Mouse (Mus musculus): ENCODE measurements at regions not wholly inside any gene's neighbourhood (a gene's known extent, or its start where the extent isn't known, plus 50 kb on each side); places are given as distances from the start of the nearest gene placed in this dataset.

DNA sequence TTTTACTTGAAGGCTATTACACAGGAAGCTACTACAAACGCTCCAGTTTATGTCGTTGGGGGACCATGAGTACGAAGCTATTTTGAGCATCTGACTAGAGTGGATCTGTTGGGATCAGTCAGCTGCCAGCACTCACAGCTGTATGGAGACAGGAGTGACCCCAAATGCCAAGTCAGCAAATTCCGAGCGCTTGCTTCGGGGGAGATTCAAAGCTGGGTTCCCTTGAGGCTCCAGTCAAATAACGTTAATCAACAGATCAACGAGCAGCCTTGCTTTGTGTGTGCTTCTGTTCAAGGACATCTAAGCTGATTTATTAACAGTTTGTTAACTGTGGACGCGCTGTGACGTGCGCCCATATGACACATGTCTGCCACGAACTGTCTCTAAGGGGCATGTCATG is 349.5 kb downstream of the Ajap1 start:
- 52% methylated on average over 13 of the region's 13 CpGs for WGBS
- Histone ChIP-seq H3K27ac (replicated peaks) (no peak overlapping the region), H3K4me2 (no peak overlapping the region), H3K36me3 (no peaks in the 10 kb centered on the region), H3K27me3 (no peaks in the 10 kb centered on the region), H3K4me1 (replicated peaks) (peaks cover 20% of the 10 kb centered on the region; the same call in 1 of the 2 replicates), H3K9ac (no peak overlapping the region), H3K4me3 (no peak overlapping the region), H3K9me3 (no peaks in the 10 kb centered on the region)
- ATAC-seq (ENCODE audit: low read depth) = peak; percentile 29

DNA sequence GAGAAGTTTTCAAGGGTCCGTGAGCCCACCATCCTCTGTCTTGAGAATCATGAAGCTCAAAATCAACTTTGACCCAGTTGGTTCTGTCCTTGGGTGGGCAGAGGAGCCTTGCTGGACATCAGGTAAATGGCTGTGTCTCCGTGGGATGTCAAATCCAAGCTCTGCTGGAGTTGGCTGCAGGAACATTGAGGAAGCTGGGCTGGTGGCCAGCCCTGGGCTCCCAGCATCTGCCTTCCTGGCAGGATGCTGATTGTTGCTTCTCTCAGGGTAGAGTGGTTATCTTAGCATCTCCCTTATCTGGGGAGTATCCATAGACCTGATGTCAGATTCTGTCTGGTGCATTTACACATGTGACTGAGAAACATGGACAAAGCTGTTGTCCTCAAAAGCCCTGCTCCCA is 353.3 kb downstream of the Ajap1 start:
- Histone ChIP-seq H3K4me1 (replicated peaks) (0 out of 2 replicates have a peak, but pooled peaks cover 12% of the 10 kb centered on the region), H3K9me3 (no peaks in the 10 kb centered on the region), H3K4me2 (no peak overlapping the region), H3K36me3 (no peaks in the 10 kb centered on the region), H3K4me3 (no peak overlapping the region), H3K9ac (no peak overlapping the region), H3K27ac (replicated peaks) (no peak overlapping the region), H3K27me3 (no peaks in the 10 kb centered on the region)
- no peak for ATAC-seq (ENCODE audit: low read depth)
- WGBS = 81% methylated on average over 2 of the region's 2 CpGs

DNA sequence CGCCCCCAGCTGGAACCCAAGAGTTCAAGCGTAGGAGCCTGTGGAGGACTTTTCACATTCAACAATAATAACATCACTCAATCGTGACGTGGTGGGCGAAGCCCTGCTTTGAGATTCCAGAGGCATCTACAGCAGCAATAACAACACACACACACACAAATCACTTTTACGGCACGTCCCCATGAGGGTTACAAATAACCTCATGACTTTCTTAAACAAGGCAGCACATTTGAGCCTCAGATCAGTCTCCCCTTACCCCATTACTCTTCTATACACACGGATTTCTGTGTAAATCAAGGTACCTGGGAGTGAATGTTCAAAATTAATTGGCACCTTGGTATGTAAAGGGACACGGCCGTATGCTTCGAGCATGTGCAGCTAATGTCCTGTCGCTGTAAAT is 354.4 kb downstream of the Ajap1 start:
- H3K4me1 ChIP-seq (replicated peaks) = 0 out of 2 replicates have a peak, but pooled peaks cover 6% of the 10 kb centered on the region
- H3K9me3 ChIP-seq = no peaks in the 10 kb centered on the region
- no peaks in the 10 kb centered on the region for H3K36me3 ChIP-seq
- H3K9ac ChIP-seq = no peak overlapping the region
- WGBS = 62% methylated on average over 12 of the region's 12 CpGs
- ATAC-seq (ENCODE audit: low read depth) = 0 out of 2 replicates have a peak, but pooled peaks have one; percentile 28
- no peak overlapping the region for H3K27ac ChIP-seq (replicated peaks)
- H3K4me3 ChIP-seq = no peak overlapping the region
- no peak overlapping the region for H3K4me2 ChIP-seq
- H3K27me3 ChIP-seq = no peaks in the 10 kb centered on the region

DNA sequence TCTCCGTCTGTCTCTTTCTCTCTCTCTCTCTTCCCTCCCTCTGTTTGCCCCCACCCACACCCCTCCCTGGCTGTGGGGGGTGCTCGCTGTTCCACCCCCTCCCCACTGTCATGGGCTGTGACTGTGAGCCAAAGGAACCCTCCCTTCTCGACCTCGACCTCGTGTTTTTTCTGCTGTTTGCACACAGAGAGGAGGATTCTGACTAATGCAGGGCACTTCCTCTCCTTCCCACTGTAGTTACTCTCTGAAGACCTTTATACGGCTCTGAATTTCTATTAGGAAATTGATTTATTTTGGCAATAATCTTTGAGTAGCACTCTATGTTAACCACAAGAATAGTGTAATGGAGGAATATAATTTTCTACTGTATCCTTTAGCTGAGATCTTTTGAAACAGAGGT is 362.1 kb downstream of the Ajap1 start:
- Histone ChIP-seq H3K4me3 (no peak overlapping the region), H3K9ac (no peak overlapping the region), H3K27me3 (no peaks in the 10 kb centered on the region), H3K9me3 (no peaks in the 10 kb centered on the region), H3K4me2 (no peak overlapping the region), H3K36me3 (no peaks in the 10 kb centered on the region), H3K4me1 (replicated peaks) (peaks cover 19% of the 10 kb centered on the region), H3K27ac (replicated peaks) (peak overlapping the region; percentile 33; the same call in 1 of the 2 replicates)
- WGBS = 53% methylated on average over 6 of the region's 6 CpGs
- no peak; the same call in 1 of the 2 replicates for ATAC-seq (ENCODE audit: low read depth)

DNA sequence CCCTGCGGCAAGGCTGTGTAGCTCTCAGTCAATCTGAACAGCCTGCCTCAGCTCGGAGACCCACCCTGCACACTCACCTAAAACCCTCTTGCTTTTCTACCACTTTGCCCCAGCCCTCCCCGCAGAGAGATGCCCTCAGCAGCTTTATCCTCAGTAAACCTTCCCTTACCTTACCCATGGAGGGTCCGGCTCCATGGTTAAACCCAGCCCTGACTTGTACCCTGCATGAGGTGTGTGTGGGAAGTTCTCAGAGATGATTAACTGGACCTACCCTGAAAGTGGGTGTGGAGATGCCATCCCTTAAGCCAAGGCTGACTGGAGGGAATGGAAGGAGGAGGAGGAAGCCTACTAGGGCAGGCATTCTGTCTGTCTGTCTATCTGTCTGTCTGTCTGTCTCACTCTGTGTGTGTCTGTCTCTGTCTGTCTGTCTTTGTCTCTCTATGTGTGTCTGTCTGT is 362.9 kb downstream of the Ajap1 start:
- no peaks in the 10 kb centered on the region for H3K27me3 ChIP-seq
- no peak overlapping the region for H3K9ac ChIP-seq
- WGBS = 53% methylated on average over 4 of the region's 4 CpGs
- H3K4me1 ChIP-seq (replicated peaks) = peaks cover 22% of the 10 kb centered on the region
- H3K27ac ChIP-seq (replicated peaks) = no peak overlapping the region
- no peaks in the 10 kb centered on the region for H3K9me3 ChIP-seq
- H3K36me3 ChIP-seq = no peaks in the 10 kb centered on the region
- no peak for ATAC-seq (ENCODE audit: low read depth)
- H3K4me3 ChIP-seq = no peak overlapping the region
- H3K4me2 ChIP-seq = no peak overlapping the region

DNA sequence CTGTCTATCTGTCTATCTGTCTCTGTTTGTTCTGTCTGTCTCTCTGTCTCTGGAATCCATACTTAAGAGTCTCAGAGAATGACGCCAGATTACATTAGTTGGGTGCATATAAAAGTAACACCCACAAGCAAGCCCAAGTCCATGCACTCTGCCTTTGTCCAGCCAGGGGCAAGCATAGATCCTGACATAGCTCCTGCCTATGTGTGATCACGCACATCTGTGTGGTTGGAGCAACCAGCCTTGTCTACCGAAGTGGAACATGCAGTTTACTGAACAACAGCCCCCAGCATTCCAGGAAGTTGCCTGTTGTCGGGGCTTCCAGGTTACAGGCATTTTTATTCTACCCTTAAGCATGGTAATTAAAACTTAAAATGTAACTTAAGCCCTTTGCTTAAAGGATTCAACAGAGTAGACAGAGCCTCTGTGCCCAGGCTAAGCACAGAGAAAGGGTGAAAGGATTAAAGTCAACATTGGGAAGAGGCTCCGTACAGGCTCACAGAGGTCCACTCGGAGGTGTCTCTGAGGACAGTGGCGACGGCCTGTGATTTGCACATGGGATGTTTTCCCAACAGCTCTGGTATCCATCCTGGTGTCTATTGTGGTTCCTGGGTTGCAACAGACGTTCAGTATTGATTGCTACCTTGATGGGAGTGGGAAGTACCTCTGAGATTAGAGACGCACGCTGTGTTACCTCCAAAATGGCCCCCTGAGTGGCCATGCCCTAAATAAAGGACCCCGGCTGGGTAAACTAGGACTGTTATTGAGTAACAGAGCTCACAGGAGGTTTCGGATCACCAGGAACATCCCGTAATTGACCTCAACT is 363.6 kb downstream of the Ajap1 start:
- 48% methylated on average over 14 of the region's 14 CpGs for WGBS
- Histone ChIP-seq H3K4me1 (replicated peaks) (peaks cover 23% of the 10 kb centered on the region), H3K36me3 (no peaks in the 10 kb centered on the region), H3K4me2 (no peak overlapping the region), H3K4me3 (no peak overlapping the region), H3K27me3 (no peaks in the 10 kb centered on the region), H3K9me3 (no peaks in the 10 kb centered on the region), H3K9ac (no peak overlapping the region), H3K27ac (replicated peaks) (no peak overlapping the region)
- no peak for ATAC-seq (ENCODE audit: low read depth)

DNA sequence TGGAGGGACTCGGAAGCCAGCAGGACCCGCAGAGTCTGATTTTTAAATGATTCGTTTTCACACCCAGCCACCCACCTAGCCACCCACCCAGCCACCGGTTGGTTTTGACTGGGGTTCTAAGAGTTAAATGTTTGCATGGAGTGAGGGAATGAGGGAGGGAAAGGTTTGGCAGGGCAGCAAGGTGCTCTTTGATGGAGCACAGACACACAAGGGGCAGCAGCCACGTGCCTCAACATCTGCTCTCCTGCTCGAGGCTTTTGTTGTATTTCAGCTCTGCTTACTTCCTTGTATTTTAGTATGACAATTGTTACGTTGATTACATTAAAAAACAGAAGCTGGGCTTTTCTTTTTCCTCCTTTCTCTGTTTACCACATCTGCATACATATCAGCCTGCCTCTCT is 367.6 kb downstream of the Ajap1 start:
- Histone ChIP-seq H3K27ac (replicated peaks) (no peak overlapping the region; the same call in 1 of the 2 replicates), H3K4me2 (no peak overlapping the region), H3K27me3 (no peaks in the 10 kb centered on the region), H3K36me3 (no peaks in the 10 kb centered on the region), H3K4me1 (replicated peaks) (peaks cover 20% of the 10 kb centered on the region), H3K4me3 (no peak overlapping the region), H3K9me3 (no peaks in the 10 kb centered on the region), H3K9ac (no peak overlapping the region)
- no peak for ATAC-seq (ENCODE audit: low read depth)
- 53% methylated on average over 7 of the region's 7 CpGs for WGBS

DNA sequence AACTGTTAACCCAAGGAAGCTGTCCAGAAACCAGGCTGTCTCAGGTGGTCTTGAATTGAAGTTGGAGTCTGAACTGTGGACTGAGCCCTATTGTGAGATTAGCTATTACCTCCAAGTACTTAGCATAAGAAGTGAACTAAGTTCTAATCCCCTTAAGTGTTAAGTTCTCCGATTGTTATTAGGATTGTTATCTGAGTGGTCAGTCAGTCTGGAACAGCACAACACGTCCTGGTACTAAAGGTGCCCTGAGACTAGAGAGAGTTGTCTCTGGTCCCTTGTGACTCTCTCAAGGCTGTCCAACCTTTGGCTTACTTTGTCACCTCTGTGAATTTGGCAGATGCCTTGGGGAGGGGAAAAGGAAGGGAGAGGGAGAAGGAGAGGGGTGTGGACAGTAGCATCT is 369.0 kb downstream of the Ajap1 start:
- ATAC-seq (ENCODE audit: low read depth) = no peak
- WGBS = 85% methylated on average over 2 of the region's 2 CpGs

DNA sequence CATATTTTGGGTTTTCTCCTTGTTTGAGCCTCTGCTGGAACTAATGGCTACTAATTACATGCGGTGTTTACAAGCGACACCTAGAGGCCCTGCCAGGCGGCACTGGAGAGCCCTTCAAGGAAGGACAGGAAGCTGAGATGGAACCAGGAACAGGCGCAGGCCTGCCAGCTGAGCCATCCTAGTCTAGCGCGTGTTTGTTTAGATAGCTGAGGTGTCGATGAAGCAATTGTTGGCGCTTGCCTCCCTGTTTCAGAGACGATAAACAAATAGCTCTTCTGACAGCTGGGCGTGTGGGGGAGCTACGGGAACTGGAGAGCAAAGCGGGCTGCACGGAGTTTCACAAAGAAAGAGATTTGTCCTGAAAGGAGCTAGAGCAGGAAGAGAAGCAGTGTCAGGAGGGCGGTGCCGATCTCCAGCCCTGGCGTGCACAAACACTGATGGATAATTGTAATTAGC is 372.3 kb downstream of the Ajap1 start:
- H3K27me3 ChIP-seq = no peaks in the 10 kb centered on the region
- H3K27ac ChIP-seq (replicated peaks) = peak overlapping the region; percentile 68
- H3K9ac ChIP-seq = no peak overlapping the region
- H3K36me3 ChIP-seq = no peaks in the 10 kb centered on the region
- H3K4me2 ChIP-seq = 0 out of 2 replicates have a peak overlapping the region, but pooled peaks have one; percentile 4
- H3K4me1 ChIP-seq (replicated peaks) = peaks cover 12% of the 10 kb centered on the region
- ATAC-seq (ENCODE audit: low read depth) = peak; percentile 56; the same call in 1 of the 2 replicates
- no peak overlapping the region for H3K4me3 ChIP-seq
- peaks cover 3% of the 10 kb centered on the region for H3K9me3 ChIP-seq
- 53% methylated on average over 16 of the region's 16 CpGs for WGBS

More for the DNA sequence above, 369.0 kb downstream of the Ajap1 start:
- Histone ChIP-seq H3K4me2 (no peak overlapping the region), H3K4me3 (no peak overlapping the region), H3K9me3 (no peaks in the 10 kb centered on the region), H3K27ac (replicated peaks) (no peak overlapping the region), H3K27me3 (no peaks in the 10 kb centered on the region), H3K4me1 (replicated peaks) (peaks cover 12% of the 10 kb centered on the region), H3K9ac (no peak overlapping the region), H3K36me3 (no peaks in the 10 kb centered on the region)

DNA sequence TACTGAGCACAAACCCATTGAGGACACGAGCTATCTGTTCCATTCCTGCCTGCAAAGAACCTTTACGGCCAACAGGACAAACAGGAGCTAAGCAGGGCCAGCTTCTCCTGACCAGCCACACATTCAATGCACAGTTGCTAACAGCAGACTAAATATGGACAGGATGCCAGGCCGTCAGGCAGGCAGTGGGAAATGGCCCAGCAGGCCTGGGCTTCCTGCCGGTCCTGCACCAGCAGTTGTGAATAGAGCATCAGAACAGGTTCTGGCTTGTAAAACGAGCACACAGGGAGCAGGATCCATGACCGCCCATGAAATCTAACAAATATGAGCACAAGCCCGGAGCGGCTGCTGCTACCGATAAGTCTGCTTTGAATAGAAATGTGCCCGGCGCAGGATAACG is 384.0 kb downstream of the Ajap1 start:
- Histone ChIP-seq H3K9me3 (no peaks in the 10 kb centered on the region), H3K4me2 (no peak overlapping the region), H3K4me1 (replicated peaks) (peaks cover 4% of the 10 kb centered on the region; the same call in 1 of the 2 replicates), H3K36me3 (no peaks in the 10 kb centered on the region), H3K9ac (no peak overlapping the region), H3K27me3 (no peaks in the 10 kb centered on the region), H3K4me3 (no peak overlapping the region), H3K27ac (replicated peaks) (no peak overlapping the region)
- ATAC-seq (ENCODE audit: low read depth) = no peak
- 79% methylated on average over 12 of the region's 12 CpGs for WGBS

DNA sequence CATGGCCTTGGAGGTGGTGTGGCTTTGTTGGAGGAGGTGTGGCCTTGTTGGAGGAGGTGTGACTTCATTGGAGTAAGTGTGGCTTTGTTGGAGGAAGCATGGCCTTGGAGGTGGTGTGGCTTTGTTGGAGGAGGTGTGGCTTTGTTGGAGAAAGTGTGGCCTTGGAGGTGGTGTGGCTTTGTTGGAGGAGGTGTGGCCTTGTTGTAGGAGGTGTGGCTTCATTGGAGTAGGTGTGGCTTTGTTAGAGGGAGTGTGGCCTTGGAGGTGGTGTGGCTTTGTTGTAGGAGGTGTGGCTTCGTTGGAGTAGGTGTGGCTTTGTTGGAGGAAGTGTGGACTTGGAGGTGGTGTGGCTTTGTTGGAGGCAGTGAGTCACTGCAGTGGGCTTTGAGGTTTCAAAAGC is 385.0 kb downstream of the Ajap1 start:
- H3K4me2 ChIP-seq = no peak overlapping the region
- WGBS = 92% methylated on average over 1 of the region's 1 CpGs
- H3K27me3 ChIP-seq = no peaks in the 10 kb centered on the region
- no peak for ATAC-seq (ENCODE audit: low read depth)
- no peaks in the 10 kb centered on the region for H3K36me3 ChIP-seq
- no peak overlapping the region for H3K27ac ChIP-seq (replicated peaks)
- no peaks in the 10 kb centered on the region for H3K9me3 ChIP-seq
- H3K9ac ChIP-seq = no peak overlapping the region
- H3K4me3 ChIP-seq = no peak overlapping the region
- H3K4me1 ChIP-seq (replicated peaks) = peaks cover 4% of the 10 kb centered on the region; the same call in 1 of the 2 replicates

DNA sequence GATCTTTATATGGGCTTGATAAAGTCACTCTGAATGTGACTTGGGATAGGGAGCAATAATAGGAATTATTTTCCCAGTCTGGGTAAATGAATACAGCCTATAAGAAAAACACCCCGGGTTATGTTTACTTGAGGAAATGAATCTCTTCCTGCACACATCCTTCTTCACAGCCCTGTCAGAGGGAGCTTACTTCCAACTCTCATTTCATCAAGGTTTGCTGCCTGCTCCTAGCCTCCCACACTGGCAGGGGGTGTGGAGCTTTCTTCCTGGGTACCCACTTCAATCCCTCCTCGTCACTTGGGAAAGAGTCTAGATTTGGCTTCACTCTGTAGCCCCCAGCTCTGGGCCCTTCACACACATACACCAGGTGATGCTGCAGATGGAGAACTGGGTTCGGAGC is 389.5 kb downstream of the Ajap1 start:
- no peak for ATAC-seq (ENCODE audit: low read depth)

More for the DNA sequence above, 389.5 kb downstream of the Ajap1 start:
- Histone ChIP-seq H3K9ac (no peak overlapping the region), H3K36me3 (no peaks in the 10 kb centered on the region), H3K4me1 (replicated peaks) (peaks cover 4% of the 10 kb centered on the region; the same call in 1 of the 2 replicates), H3K4me3 (no peak overlapping the region), H3K9me3 (no peaks in the 10 kb centered on the region), H3K27ac (replicated peaks) (no peak overlapping the region), H3K27me3 (no peaks in the 10 kb centered on the region), H3K4me2 (no peak overlapping the region)
- WGBS = 86% methylated on average over 3 of the region's 3 CpGs

Measured in neural tube, embryonic 13.5 days (tissue).